Mouse (Mus musculus): ENCODE measurements around the gene P3h2.

Gene P3h2

DNA sequence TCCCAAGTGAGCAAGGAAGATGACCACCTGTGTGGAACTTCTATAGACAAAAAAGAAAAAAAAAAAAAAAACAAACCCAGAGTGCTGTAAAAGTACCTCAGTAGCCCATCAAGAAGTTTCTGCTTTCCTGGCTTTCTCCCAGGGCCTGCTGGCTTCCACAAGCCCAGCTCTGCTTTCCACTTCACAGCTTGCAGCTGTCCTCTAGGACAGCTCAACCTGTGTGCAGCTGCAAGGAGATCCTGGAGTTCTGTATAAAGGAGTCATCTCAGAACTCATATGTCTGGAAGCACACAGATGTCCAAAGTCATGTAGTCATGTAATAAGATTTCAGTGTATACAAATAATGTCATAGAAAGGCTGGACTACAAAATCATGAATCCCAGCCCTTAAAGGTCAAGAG, 30.5 kb downstream of the P3h2 start:
- in situ Hi-C loops (cut with MboI; ENCODE audit: unreplicated experiment in 2 of 2): no loop called here

GRCm38 (mm10) chr16:26070376-26070775, 35.2 kb downstream of the P3h2 start:
- in situ Hi-C loops (cut with MboI; ENCODE audit: unreplicated experiment in 2 of 2): no loop called here

DNA sequence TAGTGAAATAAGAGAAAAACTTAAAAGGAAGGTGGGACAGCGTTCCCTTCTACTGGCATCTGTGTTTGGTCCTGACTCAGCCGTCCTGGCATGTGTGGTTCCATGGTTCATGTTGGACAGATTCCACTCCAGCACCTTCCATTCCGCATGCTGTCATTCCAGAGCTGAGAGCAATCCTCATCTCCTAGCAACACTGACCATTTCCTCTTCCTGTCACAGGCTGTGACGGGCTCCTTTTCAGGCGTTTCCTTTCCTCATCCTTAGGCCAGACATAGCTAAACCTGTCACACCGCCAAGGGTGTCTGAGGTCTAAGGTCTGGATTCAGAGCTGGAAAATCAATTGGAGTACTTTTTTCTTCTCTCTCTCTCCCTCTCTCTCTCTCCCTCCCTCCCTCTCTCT, 40.5 kb downstream of the P3h2 start:
- in situ Hi-C loops (cut with MboI; ENCODE audit: unreplicated experiment in 2 of 2): no loop called here

GRCm38 (mm10) chr16:26060239-26061085, 45.1 kb downstream of the P3h2 start:
- in situ Hi-C loops (cut with MboI; ENCODE audit: unreplicated experiment in 2 of 2): no loop called here

DNA sequence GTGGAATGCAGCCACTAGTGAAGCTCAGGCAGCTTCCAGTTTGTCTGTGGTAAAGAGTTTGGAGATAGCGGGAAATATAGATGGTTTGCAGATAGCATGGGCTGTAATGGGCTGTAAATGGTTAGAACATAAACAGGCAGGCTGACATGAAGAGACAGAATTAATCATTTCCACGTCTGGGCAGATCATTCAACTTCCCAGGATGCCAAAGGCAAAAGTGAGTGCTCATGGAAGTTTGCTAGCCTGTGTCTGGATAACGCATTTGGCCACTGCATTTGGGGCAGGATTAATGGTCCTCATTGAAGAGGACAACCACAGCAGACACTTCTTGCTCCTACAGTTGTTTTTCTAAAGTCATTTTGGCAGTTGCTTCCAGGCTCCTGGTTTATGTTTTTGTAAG, 52.0 kb downstream of the P3h2 start:
- in situ Hi-C loops (cut with MboI; ENCODE audit: unreplicated experiment in 2 of 2): no loop called here

DNA sequence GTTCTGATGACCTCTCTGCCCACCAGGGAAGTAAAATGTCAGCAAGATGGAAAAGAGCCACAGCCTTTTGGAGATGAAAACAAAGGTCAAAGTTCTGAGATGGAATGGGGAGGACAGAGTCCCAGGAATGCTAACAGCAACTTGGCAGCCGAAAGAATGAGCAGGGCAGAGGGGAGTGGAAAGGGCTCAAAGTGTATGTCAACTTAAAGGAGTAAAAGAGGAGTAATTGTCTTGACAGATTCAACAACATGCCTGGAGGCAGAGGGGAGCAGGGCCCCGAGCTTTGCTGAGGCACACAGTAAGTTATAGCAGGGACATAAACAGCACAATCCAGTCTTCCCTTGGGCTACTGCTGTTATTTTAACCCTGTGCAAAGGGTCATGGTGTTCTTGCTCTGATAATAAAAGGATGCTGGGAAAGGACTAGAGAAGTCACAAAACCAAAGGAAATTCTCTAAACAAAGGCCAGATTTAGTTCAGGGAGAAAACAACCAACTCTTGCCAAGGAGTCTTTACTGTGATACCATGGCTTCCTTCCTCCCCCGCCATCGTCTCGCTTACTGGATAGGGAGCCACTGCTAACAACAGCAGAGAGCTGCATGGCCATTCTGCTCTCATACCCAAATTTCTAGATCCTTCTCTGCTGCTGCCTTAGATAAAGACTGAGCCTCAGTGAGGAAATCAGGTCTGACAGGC, 56.0 kb downstream of the P3h2 start:
- in situ Hi-C loops (cut with MboI; ENCODE audit: unreplicated experiment in 2 of 2): no loop called here

GRCm38 (mm10) chr16:26047870-26048269, 57.7 kb downstream of the P3h2 start:
- in situ Hi-C loops (cut with MboI; ENCODE audit: unreplicated experiment in 2 of 2): no loop called here

GRCm38 (mm10) chr16:26047396-26047795, 58.2 kb downstream of the P3h2 start:
- in situ Hi-C loops (cut with MboI; ENCODE audit: unreplicated experiment in 2 of 2): no loop called here

DNA sequence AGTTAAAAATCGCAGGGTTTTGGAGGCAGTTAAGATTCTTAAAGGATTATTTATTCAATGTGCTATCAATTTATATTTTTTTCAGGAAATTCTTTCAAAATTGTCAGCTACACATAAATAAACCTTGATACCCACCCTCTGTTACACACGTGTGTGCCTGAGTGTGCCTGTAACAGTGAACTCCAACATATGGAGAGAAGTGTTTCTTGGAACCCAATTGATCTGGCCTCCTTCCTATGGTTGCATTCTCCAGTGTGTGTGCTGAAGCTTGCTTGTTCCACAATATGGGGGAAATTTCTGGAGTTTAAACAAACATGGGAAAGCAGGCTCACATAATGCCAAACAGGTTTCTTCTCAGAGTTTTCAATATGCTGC, 63.7 kb downstream of the P3h2 start:
- in situ Hi-C loops (cut with MboI; ENCODE audit: unreplicated experiment in 2 of 2): no loop called here

DNA sequence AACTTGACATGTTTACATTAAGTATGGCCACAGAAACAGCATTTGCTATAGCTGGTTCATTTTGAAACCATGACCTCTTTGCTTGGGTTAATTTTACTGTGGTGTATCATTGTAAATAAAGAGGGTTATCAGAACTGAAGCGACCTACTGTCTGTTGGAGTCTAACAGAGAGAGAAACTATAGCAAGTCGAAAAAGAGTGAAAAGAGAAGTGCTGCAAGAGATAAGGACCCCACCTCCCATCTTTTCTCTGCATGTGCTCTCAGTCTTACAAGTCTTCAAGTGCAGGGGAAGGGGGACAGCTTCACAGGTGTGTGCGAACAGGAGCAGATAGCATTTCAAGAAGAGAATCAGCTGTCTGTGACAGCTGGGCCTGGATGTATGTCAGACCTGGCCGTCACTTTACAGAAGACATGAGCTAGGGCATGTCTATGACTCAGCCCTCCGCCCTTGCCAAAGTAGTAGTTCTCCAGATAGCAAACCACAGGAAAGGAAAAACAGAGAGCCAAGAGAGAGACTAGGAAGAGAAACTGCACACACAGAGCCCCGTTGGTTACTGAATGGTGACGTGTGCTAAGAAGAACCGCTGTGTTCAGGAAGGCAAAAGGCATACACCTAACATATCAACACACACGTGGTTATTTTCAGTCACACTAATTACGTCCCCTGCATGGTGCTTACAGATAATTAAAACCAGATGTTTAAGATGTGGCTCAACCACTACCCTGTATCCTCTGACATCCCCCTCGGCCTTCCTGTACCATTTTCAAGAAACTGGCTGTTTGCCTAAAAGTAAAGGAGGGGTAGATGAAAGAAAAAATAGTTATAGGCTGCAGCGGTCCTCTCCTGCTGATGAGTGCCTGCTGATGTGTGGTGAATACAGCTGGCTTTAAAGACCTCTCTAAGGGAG, 64.3 kb downstream of the P3h2 start:
- in situ Hi-C loops (cut with MboI; ENCODE audit: unreplicated experiment in 2 of 2): no loop called here

GRCm38 (mm10) chr16:26039320-26039719, 66.3 kb downstream of the P3h2 start:
- in situ Hi-C loops (cut with MboI; ENCODE audit: unreplicated experiment in 2 of 2): no loop called here

DNA sequence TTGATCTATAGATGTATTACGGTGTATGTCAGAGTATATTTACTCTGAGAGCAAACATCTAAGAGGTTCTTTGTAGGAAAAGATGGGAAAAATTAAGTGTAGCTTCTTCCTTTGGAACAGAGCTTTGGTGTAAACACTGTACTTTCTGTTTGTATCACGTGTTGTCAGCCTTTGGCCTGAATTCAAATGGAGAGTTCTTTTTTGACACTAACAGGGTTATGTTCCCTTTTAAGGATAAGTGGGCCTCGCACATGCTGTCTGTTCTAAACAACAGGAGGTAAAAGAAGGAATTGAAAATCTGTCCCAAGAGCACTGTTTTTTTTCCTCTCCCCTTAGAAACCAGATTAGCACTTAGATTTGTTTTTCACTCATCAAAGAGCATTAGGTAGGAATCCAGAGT, 70.1 kb downstream of the P3h2 start:
- in situ Hi-C loops (cut with MboI; ENCODE audit: unreplicated experiment in 2 of 2): no loop called here

DNA sequence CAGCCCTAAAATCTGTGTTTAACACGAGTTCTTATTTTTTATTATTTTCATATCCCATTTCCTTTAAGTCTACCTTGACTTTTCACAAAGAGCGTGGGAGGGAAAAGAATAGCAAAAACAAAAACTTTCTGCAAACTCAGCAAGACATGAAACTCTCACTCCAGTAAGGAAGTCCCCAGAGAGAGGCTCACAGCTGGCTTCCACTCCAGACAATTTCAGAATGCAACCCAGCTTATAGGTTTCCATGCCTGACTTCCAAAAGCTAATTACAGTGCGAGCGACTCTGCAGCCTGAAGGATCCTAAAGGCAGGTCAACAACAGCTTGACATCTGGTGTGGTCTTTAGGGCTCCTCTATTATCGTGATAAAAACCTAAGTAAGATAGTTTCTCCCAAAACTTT, 70.5 kb downstream of the P3h2 start:
- in situ Hi-C loops (cut with MboI; ENCODE audit: unreplicated experiment in 2 of 2): no loop called here

GRCm38 (mm10) chr16:26029424-26030012, 76.1 kb downstream of the P3h2 start:
- in situ Hi-C loops (cut with MboI; ENCODE audit: unreplicated experiment in 2 of 2): no loop called here

DNA sequence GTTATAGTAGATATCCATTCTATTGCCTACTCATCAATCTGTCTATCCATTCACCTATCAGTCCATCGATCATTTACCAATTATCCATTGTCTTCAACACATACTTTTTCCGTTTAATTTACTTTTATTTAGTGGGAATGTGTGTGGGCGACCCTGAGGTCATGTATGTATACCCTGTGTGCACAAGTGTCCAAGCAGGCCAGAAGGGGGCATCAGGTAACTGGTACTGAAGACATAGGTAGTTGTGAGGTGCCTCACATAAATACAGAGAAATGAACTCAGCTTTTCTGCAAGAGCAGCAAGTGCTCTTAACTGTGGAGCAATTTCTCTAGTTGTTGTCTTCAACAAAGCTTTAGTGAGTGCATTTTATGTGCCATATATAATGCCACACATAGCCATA, 79.2 kb downstream of the P3h2 start:
- in situ Hi-C loops (cut with MboI; ENCODE audit: unreplicated experiment in 2 of 2): no loop called here

- in situ Hi-C loops (cut with MboI; ENCODE audit: unreplicated experiment in 2 of 2): no loop called here
Observed at GRCm38 (mm10) chr16:26024543-26024942, 81.0 kb downstream of the P3h2 start.

- in situ Hi-C loops (cut with MboI; ENCODE audit: unreplicated experiment in 2 of 2): no loop called here
Observed at GRCm38 (mm10) chr16:26023352-26023751, 82.2 kb downstream of the P3h2 start.

DNA sequence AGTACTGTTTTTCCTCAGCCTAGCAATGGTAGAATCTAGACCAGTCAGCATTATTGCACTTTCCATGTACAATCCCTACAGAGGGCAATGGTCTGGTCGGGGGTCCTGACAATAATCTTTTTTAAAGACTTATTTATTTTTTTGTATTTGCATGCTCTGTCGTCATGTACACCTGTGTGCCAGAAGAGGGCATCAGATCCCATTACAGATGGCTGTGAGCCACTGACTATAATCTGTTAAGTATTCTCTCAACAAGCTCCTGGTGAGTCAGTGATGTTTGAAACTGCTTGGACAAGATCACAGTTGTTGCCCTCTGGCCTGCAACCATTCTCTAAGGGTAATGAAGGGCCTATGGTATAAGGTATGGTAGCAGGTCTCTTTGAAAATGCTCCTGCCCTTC, 83.8 kb downstream of the P3h2 start:
- in situ Hi-C loops (cut with MboI; ENCODE audit: unreplicated experiment in 2 of 2): no loop called here

DNA sequence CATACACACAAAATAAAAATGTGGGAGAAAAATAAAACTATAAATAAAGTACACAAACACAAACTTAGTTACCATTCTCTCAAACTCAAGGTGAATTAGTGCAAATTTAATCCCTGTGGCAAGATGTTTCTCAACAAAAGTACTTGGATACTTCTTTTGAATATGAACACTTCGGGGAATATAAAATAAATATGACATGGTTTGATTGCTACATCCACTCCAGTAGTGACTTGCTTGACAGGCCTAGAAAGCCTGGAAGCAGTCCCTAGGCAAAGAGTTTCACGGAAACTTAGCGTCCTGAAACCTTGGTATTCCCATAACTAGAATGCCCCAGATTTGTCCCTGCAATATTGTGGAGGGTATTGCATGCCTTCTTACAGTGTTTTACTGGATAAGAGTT, 99.8 kb downstream of the P3h2 start:
- in situ Hi-C loops (cut with MboI; ENCODE audit: unreplicated experiment in 2 of 2): no loop called here

DNA sequence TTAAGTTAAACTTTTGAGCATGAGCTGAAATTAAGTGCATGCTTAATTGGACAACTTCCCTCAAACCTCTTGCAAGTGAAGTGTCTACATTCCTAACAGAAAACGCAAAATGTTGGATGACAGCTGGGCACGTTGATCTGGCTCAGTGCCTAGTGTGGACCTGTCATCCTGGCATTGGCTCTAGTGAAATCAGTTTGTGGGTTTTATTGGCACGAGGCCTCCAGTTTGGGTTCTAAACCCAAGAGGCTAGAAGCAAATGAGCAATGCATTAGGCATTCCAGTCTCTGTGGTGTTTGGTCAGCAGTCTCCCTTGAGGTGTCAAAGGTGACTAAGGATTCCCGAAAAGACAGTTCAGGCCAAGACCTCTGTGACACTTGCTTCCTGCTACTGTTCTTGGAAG, 102.3 kb downstream of the P3h2 start:
- in situ Hi-C loops (cut with MboI; ENCODE audit: unreplicated experiment in 2 of 2): no loop called here

DNA sequence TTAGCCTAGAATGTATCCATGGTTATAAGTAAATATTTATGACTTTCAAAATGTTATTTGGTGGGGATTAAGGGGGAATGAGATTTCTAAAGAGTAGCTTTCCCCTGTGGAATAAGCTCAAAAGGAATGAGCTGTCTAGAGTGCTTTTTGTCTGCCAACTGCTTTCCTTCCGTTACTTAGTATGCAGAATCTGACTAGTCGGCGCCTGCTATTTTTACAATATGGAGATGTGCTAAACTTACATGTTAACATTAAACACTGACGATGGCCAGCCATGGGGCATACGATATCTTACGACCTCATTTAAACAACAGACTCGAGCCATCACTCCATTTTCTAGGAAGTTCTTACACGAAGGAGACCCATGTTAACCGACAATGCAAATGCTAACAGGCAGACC, 102.7 kb downstream of the P3h2 start:
- in situ Hi-C loops (cut with MboI; ENCODE audit: unreplicated experiment in 2 of 2): no loop called here
